Mouse (Mus musculus) liver, embryonic 16.5 days (tissue): ENCODE measurements around the gene Uvrag. TPM values are rescaled to one million over a fixed set of nuclear protein-coding genes. Genes with fewer than 3 reads are reported as not detected.

Experiments used
- ATAC-seq: fragments of 200-750 bp; cut with Nextera tagmentation; 2 replicates; pipeline ENCODE4 v1.8.0; 2017; ENCODE audit warnings: low read depth, mild to moderate bottlenecking, moderate number of reproducible peaks, moderate library complexity
- H3K27ac ChIP-seq: fragments of 300-500 bp; sonication (generic); 2 replicates; pipeline ENCODE4 v1.5.1; 2014; ENCODE audit warnings: mild to moderate bottlenecking, low read length
- H3K27me3 ChIP-seq: fragments of 300-500 bp; sonication (generic); 2 replicates; pipeline ENCODE4 v1.6.1; 2014; ENCODE audit warnings: low read depth, low read length, mixed read lengths; ENCODE audit not compliant: control insufficient read depth, insufficient read depth
- H3K36me3 ChIP-seq: fragments of 300-500 bp; sonication (generic); 2 replicates; pipeline ENCODE4 v1.6.1; 2014; ENCODE audit warnings: mild to moderate bottlenecking; ENCODE audit not compliant: control insufficient read depth, insufficient read depth
- H3K4me1 ChIP-seq: fragments of 300-500 bp; sonication (generic); 2 replicates; pipeline ENCODE4 v1.6.1; 2014; ENCODE audit warnings: low read depth, low read length, mixed read lengths; ENCODE audit not compliant: control insufficient read depth
- H3K4me2 ChIP-seq: fragments of 300-500 bp; sonication (generic); 2 replicates; pipeline ENCODE4 v1.6.1; 2014; ENCODE audit warnings: low read depth, low read length, mixed read lengths
- H3K4me3 ChIP-seq: fragments of 300-500 bp; sonication (generic); 2 replicates; pipeline ENCODE4 v1.5.1; 2014; ENCODE audit warnings: low read depth, mild to moderate bottlenecking, low read length
- H3K9ac ChIP-seq: fragments of 300-500 bp; sonication (generic); 2 replicates; pipeline ENCODE4 v1.6.1; 2014; ENCODE audit warnings: low read depth, low read length
- H3K9me3 ChIP-seq: fragments of 300-500 bp; sonication (generic); replicated peaks from 2 replicates; pipeline ENCODE4 v1.6.1; 2016; ENCODE audit warnings: low read length; ENCODE audit not compliant: control insufficient read depth
- WGBS: fragments of 180-500 bp; shearing (Covaris S2); extraction: QIAGEN DNeasy Blood & Tissue Kit; methylation state at CpG from one replicate; pipeline ENCODE4 v1.1.7; 2014; ENCODE audit not compliant: insufficient replicate concordance; 5-methylcytosine and 5-hydroxymethylcytosine counted together
- polyA plus RNA-seq: library from polyadenylated mRNA; unstranded; fragments of >200 nt; fragmentation: Nextera tagmentation; extraction: Ambion mirVana; gene quantifications from 2 replicates; pipeline ENCODE4 v1.2.1, GENCODE M21; 2015

The Uvrag gene
- polyA plus RNA-seq, 1 experiment from 2014 or later, result 8.2 TPM

DNA sequence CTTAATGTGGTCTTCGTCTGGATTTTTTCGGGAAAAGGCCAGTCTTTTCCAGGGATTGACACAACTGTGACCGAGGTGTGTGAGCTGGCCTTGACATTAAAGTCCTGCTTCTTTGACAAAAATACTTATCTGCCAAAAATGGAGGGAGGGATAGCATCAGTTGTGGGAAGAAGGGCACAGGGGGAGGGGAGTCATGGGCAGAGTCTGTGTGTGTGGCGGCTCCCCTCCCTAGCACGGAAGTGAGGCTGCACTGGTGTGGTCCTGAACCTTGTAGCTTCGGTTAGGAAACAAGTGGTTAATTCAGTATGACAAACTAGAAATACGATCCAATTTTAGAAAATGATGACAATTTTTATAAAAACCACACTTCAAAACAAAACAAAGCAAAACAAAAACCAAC lies 202.3 kb downstream of the Uvrag start:
- Histone ChIP-seq H3K9ac (no peak overlapping the region), H3K36me3 (no peaks in the 10 kb centered on the region), H3K4me3 (no peak overlapping the region), H3K27ac (no peak overlapping the region), H3K9me3 (no peaks in the 10 kb centered on the region), H3K27me3 (no peaks in the 10 kb centered on the region), H3K4me2 (no peak overlapping the region), H3K4me1 (no peaks in the 10 kb centered on the region; the same call in 1 of the 2 replicates)
- WGBS, result 68% methylated on average over 7 of the region's 7 CpGs
- ATAC-seq, result no peak

DNA sequence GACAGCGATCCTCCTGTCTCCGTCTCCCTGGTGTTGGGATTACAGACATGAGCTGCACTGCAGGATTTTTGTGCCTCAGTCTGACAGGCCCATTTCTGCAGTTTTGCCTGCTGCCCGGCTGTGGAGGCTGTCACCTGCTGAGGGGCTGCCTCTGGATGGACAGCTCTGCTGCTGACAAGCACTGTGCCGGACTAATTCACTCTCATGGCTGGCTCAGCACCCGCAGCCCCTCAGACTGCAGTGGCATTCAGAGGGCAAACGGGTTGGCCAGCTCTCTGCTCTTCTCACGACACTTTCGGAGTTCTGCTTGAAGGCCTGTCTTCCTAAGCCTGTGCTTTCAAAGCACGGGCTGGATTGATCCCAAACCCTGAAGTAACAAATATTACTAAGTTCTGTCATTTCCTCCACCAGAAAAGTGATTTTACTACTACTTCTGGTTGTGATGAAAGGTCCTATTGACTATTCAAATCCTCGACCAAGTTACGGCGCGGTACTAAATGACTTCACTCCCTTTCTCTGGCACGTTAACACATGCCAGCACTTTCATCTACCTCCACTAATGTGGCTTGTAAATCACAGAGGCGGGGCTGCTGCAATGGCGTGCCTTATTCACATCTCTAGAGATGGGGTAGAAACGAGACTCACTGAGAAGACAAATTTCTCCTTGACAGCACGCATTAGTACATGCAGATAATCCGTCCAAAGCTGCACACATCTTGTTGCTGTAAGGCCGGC lies 203.7 kb downstream of the Uvrag start:
- 73% methylated on average over 20 of the region's 20 CpGs for WGBS
- H3K4me2 ChIP-seq, result no peak overlapping the region
- H3K27ac ChIP-seq, result no peak overlapping the region

GRCm38 (mm10) chr7:98935757-98936156 lies 205.2 kb downstream of the Uvrag start:
- Histone ChIP-seq H3K27ac (no peak overlapping the region), H3K27me3 (no peaks in the 10 kb centered on the region), H3K9ac (no peak overlapping the region), H3K36me3 (no peaks in the 10 kb centered on the region), H3K9me3 (no peaks in the 10 kb centered on the region), H3K4me3 (no peak overlapping the region), H3K4me2 (no peak overlapping the region), H3K4me1 (no peaks in the 10 kb centered on the region; the same call in 1 of the 2 replicates)
- no peak for ATAC-seq
- WGBS, result 56% methylated on average over 6 of the region's 6 CpGs

More for the DNA sequence above, 203.7 kb downstream of the Uvrag start:
- no peaks in the 10 kb centered on the region for H3K9me3 ChIP-seq
- H3K36me3 ChIP-seq, result no peaks in the 10 kb centered on the region
- H3K9ac ChIP-seq, result no peak overlapping the region
- no peaks in the 10 kb centered on the region; the same call in 1 of the 2 replicates for H3K4me1 ChIP-seq
- H3K4me3 ChIP-seq, result no peak overlapping the region
- no peaks in the 10 kb centered on the region for H3K27me3 ChIP-seq
- ATAC-seq, result no peak

DNA sequence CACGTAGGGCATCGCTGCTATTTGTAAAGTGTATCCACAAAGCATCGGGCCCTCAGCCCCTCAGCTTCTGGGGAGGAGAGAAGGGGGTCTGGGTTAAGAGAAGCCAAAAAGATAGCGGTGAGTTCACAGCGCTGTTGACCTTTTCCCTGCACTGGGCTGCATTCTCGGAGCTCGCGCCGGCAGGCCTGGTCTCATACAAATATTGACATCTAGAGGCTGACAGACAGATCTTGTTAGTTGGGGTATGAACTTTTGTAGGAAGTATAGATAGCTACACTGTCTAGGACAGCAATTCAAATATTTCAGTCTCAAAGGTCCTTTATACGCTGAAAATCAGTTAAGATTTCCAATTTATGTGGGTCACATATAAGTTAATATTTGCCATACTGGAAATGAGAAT lies 205.7 kb downstream of the Uvrag start:
- no peak overlapping the region for H3K9ac ChIP-seq
- H3K4me1 ChIP-seq, result no peaks in the 10 kb centered on the region; the same call in 1 of the 2 replicates
- H3K36me3 ChIP-seq, result no peaks in the 10 kb centered on the region
- no peak overlapping the region for H3K4me3 ChIP-seq
- H3K9me3 ChIP-seq, result no peaks in the 10 kb centered on the region
- WGBS, result 71% methylated on average over 10 of the region's 10 CpGs
- no peaks in the 10 kb centered on the region for H3K27me3 ChIP-seq
- H3K27ac ChIP-seq, result no peak overlapping the region
- H3K4me2 ChIP-seq, result 0 out of 2 replicates have a peak overlapping the region, but pooled peaks have one; percentile 9
- peak; percentile 69 for ATAC-seq

GRCm38 (mm10) chr7:98928336-98929025 lies 212.5 kb downstream of the Uvrag start:
- no peak overlapping the region for H3K4me2 ChIP-seq
- no peak for ATAC-seq
- no peaks in the 10 kb centered on the region for H3K4me1 ChIP-seq
- no peak overlapping the region for H3K9ac ChIP-seq
- no peak overlapping the region for H3K4me3 ChIP-seq
- no peak overlapping the region for H3K27ac ChIP-seq
- H3K9me3 ChIP-seq, result no peaks in the 10 kb centered on the region
- 64% methylated on average over 7 of the region's 7 CpGs for WGBS
- no peaks in the 10 kb centered on the region for H3K27me3 ChIP-seq
- no peaks in the 10 kb centered on the region for H3K36me3 ChIP-seq

GRCm38 (mm10) chr7:98926906-98927528 lies 213.9 kb downstream of the Uvrag start:
- Histone ChIP-seq H3K9me3 (no peaks in the 10 kb centered on the region), H3K36me3 (no peaks in the 10 kb centered on the region), H3K27me3 (no peaks in the 10 kb centered on the region), H3K27ac (no peak overlapping the region), H3K4me1 (no peaks in the 10 kb centered on the region), H3K4me3 (no peak overlapping the region), H3K9ac (no peak overlapping the region), H3K4me2 (no peak overlapping the region)
- no peak for ATAC-seq
- 76% methylated on average over 10 of the region's 10 CpGs for WGBS

- no peak overlapping the region for H3K4me3 ChIP-seq
- H3K9ac ChIP-seq, result no peak overlapping the region
- ATAC-seq, result no peak
Measured at GRCm38 (mm10) chr7:98924380-98924869, 216.5 kb downstream of the Uvrag start.

DNA sequence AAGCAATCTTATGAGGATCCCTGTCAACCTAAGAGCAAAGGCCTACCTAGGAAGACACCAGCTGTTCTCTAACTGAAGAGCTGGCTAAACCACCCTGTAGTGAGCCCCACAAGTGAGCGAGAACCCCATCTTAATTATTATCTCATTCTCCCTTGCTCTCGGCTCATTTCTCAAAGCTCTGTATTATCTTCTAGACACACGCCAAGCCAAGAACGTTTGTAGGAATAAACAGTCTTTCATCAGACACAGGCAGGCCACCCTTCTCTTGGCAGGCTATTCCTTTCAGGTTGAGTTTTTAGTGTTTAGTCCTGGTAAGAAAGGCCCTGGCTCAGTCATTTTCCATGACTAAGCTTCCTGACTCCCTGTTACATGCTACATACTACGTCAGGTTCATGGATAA lies 218.0 kb downstream of the Uvrag start:
- Histone ChIP-seq H3K27ac (no peak overlapping the region), H3K27me3 (no peaks in the 10 kb centered on the region), H3K4me3 (no peak overlapping the region), H3K4me2 (no peak overlapping the region), H3K9ac (no peak overlapping the region), H3K36me3 (no peaks in the 10 kb centered on the region), H3K4me1 (no peaks in the 10 kb centered on the region), H3K9me3 (no peaks in the 10 kb centered on the region)
- ATAC-seq, result no peak
- 44% methylated on average over 5 of the region's 5 CpGs for WGBS

More at GRCm38 (mm10) chr7:98924380-98924869, 216.5 kb downstream of the Uvrag start:
- H3K27me3 ChIP-seq, result no peaks in the 10 kb centered on the region
- no peak overlapping the region for H3K27ac ChIP-seq
- no peaks in the 10 kb centered on the region for H3K36me3 ChIP-seq
- 74% methylated on average over 18 of the region's 18 CpGs for WGBS
- no peak overlapping the region for H3K4me2 ChIP-seq
- H3K9me3 ChIP-seq, result no peaks in the 10 kb centered on the region
- H3K4me1 ChIP-seq, result no peaks in the 10 kb centered on the region
